Mouse (Mus musculus) MEL (cell line): ENCODE data around the gene Immp2l.

Experiments used
- CHD2 ChIP-seq: IDR thresholded peaks from 2 replicates; pipeline ENCODE4 v1.6.1; 2011; ENCODE audit warnings: low read length, improper control_type of control experiment
- CTCF ChIP-seq, 3 experiments: IDR thresholded peaks in 2 of 3; conservative IDR thresholded peaks in 1 of 3; 2 replicates each; pipeline ENCODE4 v1.5.1; 2011 to 2012; ENCODE audit warnings: low read length in 3 of 3, low read depth in 2 of 3, mild to moderate bottlenecking in 2 of 3, improper control_type of control experiment in 1 of 3, inconsistent platforms in 1 of 3, mixed read lengths in 1 of 3, moderate library complexity in 1 of 3; ENCODE audit not compliant: control insufficient read depth in 1 of 3, insufficient read depth in 1 of 3, poor library complexity in 1 of 3, severe bottlenecking in 1 of 3
- E2F4 ChIP-seq: IDR thresholded peaks from 2 replicates; pipeline ENCODE4 v1.6.1; 2011; ENCODE audit warnings: low read depth, low read length, improper control_type of control experiment, borderline replicate concordance
- EP300 ChIP-seq, 2 experiments: IDR thresholded peaks; 2 replicates each; pipeline ENCODE4 v1.6.1; 2011; ENCODE audit warnings: improper control_type of control experiment in 2 of 2, low read length in 2 of 2, low read depth in 1 of 2, mild to moderate bottlenecking in 1 of 2
- HCFC1 ChIP-seq: IDR thresholded peaks from 2 replicates; pipeline ENCODE4 v1.6.1; 2012; ENCODE audit warnings: low read depth, mild to moderate bottlenecking, inconsistent platforms, low read length, improper control_type of control experiment, moderate library complexity
- JUND ChIP-seq: IDR thresholded peaks from 2 replicates; pipeline ENCODE4 v1.6.1; 2011; ENCODE audit warnings: low read depth, mild to moderate bottlenecking, improper control_type of control experiment, low read length
- KAT2A ChIP-seq: conservative IDR thresholded peaks from 2 replicates; pipeline ENCODE4 v1.6.1; 2012; ENCODE audit warnings: low read depth, low read length, improper control_type of control experiment, inconsistent platforms
- POLR2A ChIP-seq, 2 experiments: IDR thresholded peaks; 2 replicates each; pipeline ENCODE4 v1.6.1; 2011 to 2012; ENCODE audit warnings: low read length in 2 of 2, mild to moderate bottlenecking in 2 of 2, control low read depth in 1 of 2, improper control_type of control experiment in 1 of 2, low read depth in 1 of 2, moderate library complexity in 1 of 2; ENCODE audit not compliant: control insufficient read depth in 1 of 2, insufficient read depth in 1 of 2, poor library complexity in 1 of 2
- SMC3 ChIP-seq: IDR thresholded peaks from 2 replicates; pipeline ENCODE4 v1.6.1; 2011; ENCODE audit warnings: low read depth, low read length, improper control_type of control experiment
- ZC3H11A ChIP-seq: IDR thresholded peaks from 2 replicates; pipeline ENCODE4 v1.6.1; 2012; ENCODE audit warnings: low read depth, mild to moderate bottlenecking, inconsistent platforms, low read length, improper control_type of control experiment

DNA sequence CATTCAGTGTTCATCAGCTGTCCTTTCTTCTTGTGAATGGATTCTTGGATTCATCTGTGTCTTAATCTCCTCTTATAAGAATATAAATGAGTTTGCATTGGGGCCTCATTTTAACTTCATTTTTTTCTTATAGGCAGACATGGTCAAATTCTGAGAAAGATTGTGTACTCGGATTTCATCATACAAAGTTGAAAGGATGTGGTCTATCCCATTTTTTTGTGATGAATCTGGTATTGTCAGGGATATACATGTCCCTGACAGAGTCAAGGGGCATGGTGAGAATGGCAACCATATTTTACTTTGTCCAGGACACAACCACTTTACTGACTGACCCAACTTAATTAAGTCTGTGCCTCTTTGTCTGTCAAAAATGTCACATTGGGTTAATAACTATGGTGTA lies 925.5 kb downstream of the Immp2l start:
- no peak for TF ChIP-seq E2F4
- TF ChIP-seq JUND: no peak
- TF ChIP-seq KAT2A: no peak
- no peak for TF ChIP-seq CTCF (IDR thresholded peaks at IDR 0.05 in 2 of 3, conservative IDR thresholded peaks at IDR 0.05 in 1 of 3; ENCODE audit: control insufficient read depth in 1 of 3, insufficient read depth in 1 of 3, low read depth in 2 of 3, low read length in 3 of 3, poor library complexity in 1 of 3, severe bottlenecking in 1 of 3)
- TF ChIP-seq HCFC1: no peak
- TF ChIP-seq SMC3: no peak
- TF ChIP-seq CHD2: no peak
- no peak for TF ChIP-seq POLR2A (IDR thresholded peaks at IDR 0.05; ENCODE audit: control insufficient read depth in 1 of 2, insufficient read depth in 1 of 2, low read depth in 1 of 2, low read length in 2 of 2, poor library complexity in 1 of 2)
- TF ChIP-seq EP300 (IDR thresholded peaks at IDR 0.05; ENCODE audit: low read depth in 1 of 2, low read length in 2 of 2): no peak
- no peak for TF ChIP-seq ZC3H11A
